Mouse (Mus musculus): Measurements from ENCODE around the gene Epha2. TPM values are rescaled to one million over a fixed set of nuclear protein-coding genes. Genes with fewer than 3 reads are reported as not detected.

Gene Epha2
- polyA plus RNA-seq, 1 experiment from 2014 or later: 3.3 TPM

DNA sequence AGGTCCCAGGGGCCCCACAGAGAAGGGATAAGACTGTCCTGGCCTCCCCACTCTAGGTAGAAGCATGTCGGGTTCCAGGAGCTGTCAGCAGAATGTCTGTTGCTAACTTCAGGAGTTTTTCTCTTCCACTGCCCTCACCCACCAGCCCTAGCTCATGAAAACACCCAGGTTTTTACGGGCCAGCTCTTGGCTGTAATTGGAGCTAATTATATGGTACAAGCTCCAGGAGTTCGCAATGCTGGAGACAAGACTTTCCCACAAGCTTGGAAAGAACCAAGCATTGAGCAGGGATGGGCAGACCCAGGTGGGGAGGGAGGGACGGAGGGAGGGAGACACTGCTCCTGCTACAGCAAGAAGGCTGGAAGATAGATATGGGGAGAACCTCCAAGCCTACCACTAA is 26.0 kb downstream of the Epha2 start:
- peaks cover 19% of the 10 kb centered on the region for H3K4me1 ChIP-seq (replicated peaks)
- H3K27ac ChIP-seq: 0 out of 2 replicates have a peak overlapping the region, but pooled peaks have one; percentile 3
- no peak overlapping the region for H3K4me3 ChIP-seq
- H3K9me3 ChIP-seq: no peaks in the 10 kb centered on the region
- peaks cover 54% of the 10 kb centered on the region for H3K36me3 ChIP-seq
- no peaks in the 10 kb centered on the region for H3K27me3 ChIP-seq (ENCODE audit: insufficient read depth, poor library complexity, severe bottlenecking)
- 82% methylated on average over 4 of the region's 4 CpGs for WGBS
- no peak for DNase-seq (ENCODE audit: low spot score)

DNA sequence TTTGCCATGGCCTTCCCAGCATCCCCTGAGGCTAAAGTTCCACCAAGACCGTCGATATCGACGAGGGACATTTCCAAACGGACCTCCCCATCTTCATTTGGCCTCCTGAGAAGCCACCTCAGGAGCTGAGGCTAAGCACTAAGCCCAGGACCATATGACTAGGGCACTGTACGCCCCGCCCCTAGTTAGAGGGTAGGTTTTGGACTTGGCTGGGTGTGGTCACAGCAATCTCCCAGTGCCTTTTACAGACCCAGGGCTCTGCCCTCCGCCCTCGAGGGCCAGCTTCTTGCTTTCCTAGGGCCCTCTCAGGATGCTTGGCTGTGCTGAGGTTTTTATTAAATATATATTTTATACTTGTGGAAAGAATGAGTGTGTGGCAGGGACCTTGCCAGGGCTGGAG is 27.7 kb downstream of the Epha2 start:
- H3K27me3 ChIP-seq (ENCODE audit: insufficient read depth, poor library complexity, severe bottlenecking): no peaks in the 10 kb centered on the region
- no peak overlapping the region for H3K4me3 ChIP-seq
- 85% methylated on average over 9 of the region's 9 CpGs for WGBS
- H3K4me1 ChIP-seq (replicated peaks): peaks cover 29% of the 10 kb centered on the region
- no peak for DNase-seq (ENCODE audit: low spot score)
- H3K27ac ChIP-seq: no peak overlapping the region
- H3K9me3 ChIP-seq: no peaks in the 10 kb centered on the region
- H3K36me3 ChIP-seq: peaks cover 37% of the 10 kb centered on the region

DNA sequence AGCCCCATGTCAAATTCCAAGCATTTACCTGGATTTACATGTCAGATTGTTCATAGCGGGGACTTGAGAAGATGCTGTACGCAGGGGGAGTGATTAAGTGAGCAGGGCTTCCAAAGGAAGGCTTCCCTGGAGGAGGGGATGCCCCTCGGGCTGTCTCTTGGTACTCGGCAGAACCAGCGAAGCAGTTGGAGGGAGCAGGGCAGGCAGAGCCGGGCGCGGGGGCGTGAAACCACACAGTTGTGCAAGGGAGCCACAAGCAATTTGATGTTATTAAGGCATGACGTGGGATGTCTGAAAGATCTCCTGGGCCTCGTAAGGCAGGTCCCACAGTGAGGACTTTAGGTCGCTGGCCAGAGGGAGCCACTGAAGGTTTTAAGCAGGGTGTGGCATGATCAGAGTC is 28.9 kb downstream of the Epha2 start:
- no peak for DNase-seq (ENCODE audit: low spot score)
- H3K4me1 ChIP-seq (replicated peaks): peaks cover 37% of the 10 kb centered on the region
- WGBS: 72% methylated on average over 12 of the region's 12 CpGs
- H3K27ac ChIP-seq: no peak overlapping the region
- H3K4me3 ChIP-seq: no peak overlapping the region
- H3K9me3 ChIP-seq: no peaks in the 10 kb centered on the region
- peaks cover 25% of the 10 kb centered on the region for H3K36me3 ChIP-seq
- H3K27me3 ChIP-seq (ENCODE audit: insufficient read depth, poor library complexity, severe bottlenecking): 0 out of 2 replicates have a peak, but pooled peaks cover 4% of the 10 kb centered on the region

DNA sequence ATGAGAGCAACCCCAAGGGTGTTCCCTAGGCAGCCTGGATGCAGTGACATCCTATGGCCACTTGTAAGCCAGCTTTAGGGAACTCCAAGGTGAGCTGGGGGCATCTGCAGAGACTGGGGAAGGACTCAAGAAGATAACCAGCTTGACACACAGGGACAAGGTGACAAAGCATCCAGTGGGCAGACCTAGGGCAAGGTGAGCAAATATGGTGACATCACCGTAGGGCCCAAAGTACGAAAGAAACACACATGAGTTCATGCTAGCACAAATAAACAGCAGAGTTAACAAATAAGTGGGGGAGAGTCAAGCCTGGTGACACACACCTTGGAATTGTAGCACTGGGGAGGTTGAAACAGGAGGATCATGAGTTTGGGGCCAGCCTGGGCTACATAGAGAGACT is 30.4 kb downstream of the Epha2 start:
- Histone ChIP-seq H3K9me3 (no peaks in the 10 kb centered on the region), H3K36me3 (peaks cover 10% of the 10 kb centered on the region), H3K4me1 (replicated peaks) (peaks cover 46% of the 10 kb centered on the region), H3K27me3 (ENCODE audit: insufficient read depth, poor library complexity, severe bottlenecking) (0 out of 2 replicates have a peak, but pooled peaks cover 4% of the 10 kb centered on the region), H3K27ac (no peak overlapping the region), H3K4me3 (no peak overlapping the region)
- DNase-seq (ENCODE audit: low spot score): no peak
- WGBS: 95% methylated on average over 2 of the region's 2 CpGs

DNA sequence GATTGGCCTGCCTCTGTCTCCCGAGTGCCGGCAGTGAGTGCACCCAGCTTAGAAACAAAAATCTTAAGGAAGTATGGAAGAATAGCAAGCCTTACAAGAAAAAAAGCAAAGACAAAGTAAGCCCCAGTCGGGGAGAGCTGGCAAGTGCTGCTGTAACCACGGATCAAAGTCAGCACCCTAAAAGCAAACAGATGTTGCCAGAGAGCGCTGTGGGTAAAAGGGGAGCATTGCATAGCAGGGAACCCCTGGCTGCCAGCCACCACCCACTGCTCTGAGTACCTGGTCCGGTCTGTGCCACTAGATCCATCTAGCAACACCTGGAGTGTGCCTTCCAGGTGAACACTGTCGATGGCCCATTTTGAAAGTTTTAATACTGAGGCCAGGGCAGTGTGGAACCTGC is 31.2 kb downstream of the Epha2 start:
- WGBS: 77% methylated on average over 7 of the region's 7 CpGs
- Histone ChIP-seq H3K36me3 (peaks cover 10% of the 10 kb centered on the region), H3K4me3 (no peak overlapping the region), H3K27me3 (ENCODE audit: insufficient read depth, poor library complexity, severe bottlenecking) (0 out of 2 replicates have a peak, but pooled peaks cover 4% of the 10 kb centered on the region), H3K27ac (no peak overlapping the region), H3K4me1 (replicated peaks) (peaks cover 47% of the 10 kb centered on the region), H3K9me3 (no peaks in the 10 kb centered on the region)
- DNase-seq (ENCODE audit: low spot score): no peak

DNA sequence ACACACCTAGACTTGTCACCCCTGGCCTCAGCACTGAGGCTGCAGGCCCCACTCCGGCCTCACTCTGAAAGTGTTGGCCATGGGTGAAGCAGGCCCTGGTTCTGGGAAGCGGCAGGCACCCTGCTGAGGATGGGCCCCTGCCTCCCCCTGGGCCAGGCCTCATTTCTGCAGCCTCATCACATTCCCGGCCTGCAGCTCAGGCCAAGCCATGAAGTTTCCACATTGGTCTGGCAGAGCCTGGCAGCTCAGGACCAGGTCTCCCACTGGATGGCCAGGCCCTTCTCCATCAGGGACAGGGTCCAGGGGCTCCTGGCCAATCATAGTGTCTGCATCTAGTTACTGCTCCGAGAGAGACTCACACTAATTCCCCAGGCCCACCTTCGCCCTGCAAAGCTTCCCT is 33.7 kb downstream of the Epha2 start:
- Histone ChIP-seq H3K9me3 (no peaks in the 10 kb centered on the region), H3K4me3 (no peak overlapping the region), H3K4me1 (replicated peaks) (peaks cover 62% of the 10 kb centered on the region), H3K27me3 (ENCODE audit: insufficient read depth, poor library complexity, severe bottlenecking) (peaks cover 9% of the 10 kb centered on the region; the same call in 1 of the 2 replicates), H3K27ac (peak overlapping the region; percentile 92), H3K36me3 (no peaks in the 10 kb centered on the region)
- DNase-seq (ENCODE audit: low spot score): no peak
- 45% methylated on average over 5 of the region's 5 CpGs for WGBS

DNA sequence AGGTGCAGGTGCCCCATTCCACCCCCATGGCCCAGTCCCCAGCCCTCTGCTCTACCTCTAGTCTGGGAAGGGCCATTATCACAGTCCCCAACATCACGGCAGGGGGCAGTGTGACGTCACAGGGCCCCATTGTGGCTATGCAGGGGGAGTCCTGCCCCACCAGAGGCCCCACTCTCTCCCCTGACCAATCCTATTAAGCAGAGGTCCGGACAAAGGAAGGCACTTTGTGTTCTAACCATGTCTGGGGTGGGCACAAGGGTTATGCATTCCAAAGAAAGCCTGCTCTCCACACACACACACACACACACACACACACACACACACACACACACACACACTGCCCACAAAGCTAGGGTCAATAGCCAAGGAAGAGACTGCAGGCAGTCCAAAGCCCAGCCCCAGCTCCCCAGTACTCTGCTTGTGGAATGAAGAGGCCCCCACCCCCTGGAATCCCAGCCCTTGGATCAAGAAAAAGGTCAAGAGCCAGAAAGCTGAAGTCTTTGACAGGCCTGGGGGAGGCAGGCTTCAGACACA is 34.3 kb downstream of the Epha2 start:
- H3K9me3 ChIP-seq: no peaks in the 10 kb centered on the region
- H3K4me3 ChIP-seq: no peak overlapping the region
- H3K27ac ChIP-seq: peak overlapping the region; percentile 92
- no peaks in the 10 kb centered on the region for H3K36me3 ChIP-seq
- H3K27me3 ChIP-seq (ENCODE audit: insufficient read depth, poor library complexity, severe bottlenecking): peaks cover 10% of the 10 kb centered on the region; the same call in 1 of the 2 replicates
- DNase-seq (ENCODE audit: low spot score): peak; percentile 86
- peaks cover 68% of the 10 kb centered on the region for H3K4me1 ChIP-seq (replicated peaks)
- WGBS: 3% methylated on average over 3 of the region's 3 CpGs

DNA sequence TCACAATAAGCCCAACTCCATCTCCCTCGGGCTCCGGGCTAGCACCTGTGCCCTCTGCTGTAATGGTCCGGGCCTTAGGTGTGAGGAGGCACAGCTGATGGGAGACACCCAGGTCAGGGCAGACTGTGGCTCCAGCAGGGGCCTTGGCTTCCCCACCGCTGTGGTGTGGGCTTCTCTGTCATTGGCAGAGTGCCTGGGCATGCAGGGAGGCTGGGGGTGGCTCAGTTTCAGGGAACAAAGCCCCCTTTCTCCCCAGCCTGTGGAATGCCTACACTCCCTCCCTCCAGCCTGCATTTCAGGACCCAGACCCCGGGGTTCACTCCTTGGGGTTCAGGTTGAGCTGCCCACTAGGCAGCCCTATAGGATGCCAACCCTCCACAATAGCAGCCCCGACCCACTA is 35.2 kb downstream of the Epha2 start:
- DNase-seq (ENCODE audit: low spot score): no peak
- no peaks in the 10 kb centered on the region for H3K36me3 ChIP-seq
- H3K27me3 ChIP-seq (ENCODE audit: insufficient read depth, poor library complexity, severe bottlenecking): peaks cover 19% of the 10 kb centered on the region
- peaks cover 76% of the 10 kb centered on the region for H3K4me1 ChIP-seq (replicated peaks)
- no peak overlapping the region for H3K4me3 ChIP-seq
- peak overlapping the region; percentile 92 for H3K27ac ChIP-seq
- H3K9me3 ChIP-seq: no peaks in the 10 kb centered on the region
- 65% methylated on average over 6 of the region's 6 CpGs for WGBS

DNA sequence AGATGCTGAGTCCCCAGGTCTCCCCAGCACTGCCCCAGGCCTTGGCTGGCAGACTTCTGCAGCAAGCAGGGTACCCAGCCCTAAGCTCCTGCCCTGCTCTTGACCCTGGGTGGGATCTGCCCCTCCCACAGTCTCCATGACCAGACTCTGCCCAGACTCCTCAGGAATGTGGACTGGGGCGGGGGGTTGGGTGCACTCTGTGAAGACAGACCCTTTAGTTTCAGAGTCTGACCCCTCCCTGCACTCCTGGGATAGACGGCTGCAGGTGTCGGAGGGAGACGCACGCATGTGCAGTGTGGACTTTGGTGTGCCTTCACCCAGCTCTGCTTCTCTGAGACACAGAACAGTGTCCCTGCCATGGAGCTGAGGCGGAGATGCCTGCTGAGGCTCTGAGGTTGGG is 36.9 kb downstream of the Epha2 start:
- 41% methylated on average over 6 of the region's 6 CpGs for WGBS
- H3K27ac ChIP-seq: peak overlapping the region; percentile 83
- DNase-seq (ENCODE audit: low spot score): peak; percentile 40
- no peaks in the 10 kb centered on the region for H3K36me3 ChIP-seq
- H3K27me3 ChIP-seq (ENCODE audit: insufficient read depth, poor library complexity, severe bottlenecking): peaks cover 24% of the 10 kb centered on the region
- H3K4me3 ChIP-seq: no peak overlapping the region
- H3K9me3 ChIP-seq: no peaks in the 10 kb centered on the region
- peaks cover 79% of the 10 kb centered on the region for H3K4me1 ChIP-seq (replicated peaks)

DNA sequence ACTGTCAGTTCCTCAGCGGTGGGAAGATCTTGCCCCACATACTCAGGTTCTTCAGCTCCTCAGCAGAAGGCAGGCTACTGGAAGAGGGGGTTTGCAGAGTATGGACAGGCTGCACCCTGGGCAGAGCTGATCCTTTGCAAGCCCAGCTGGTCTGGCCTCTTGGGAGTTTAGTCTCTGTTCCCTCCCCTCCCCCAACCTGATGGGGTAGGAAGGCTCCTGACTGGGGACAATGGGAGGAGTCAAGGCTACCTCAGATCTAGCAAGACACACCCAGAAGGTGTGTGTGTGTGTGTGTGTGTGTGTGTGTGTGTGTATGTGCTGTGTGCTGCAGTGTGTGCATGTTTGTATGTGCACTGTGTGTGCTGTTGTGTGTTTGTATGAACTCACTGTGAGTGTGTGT is 37.8 kb downstream of the Epha2 start:
- Histone ChIP-seq H3K9me3 (no peaks in the 10 kb centered on the region), H3K27me3 (ENCODE audit: insufficient read depth, poor library complexity, severe bottlenecking) (peaks cover 24% of the 10 kb centered on the region), H3K4me1 (replicated peaks) (peaks cover 73% of the 10 kb centered on the region), H3K4me3 (no peak overlapping the region), H3K36me3 (no peaks in the 10 kb centered on the region), H3K27ac (peak overlapping the region; percentile 83)
- 25% methylated on average over 1 of the region's 1 CpGs for WGBS
- peak; percentile 41 for DNase-seq (ENCODE audit: low spot score)

DNA sequence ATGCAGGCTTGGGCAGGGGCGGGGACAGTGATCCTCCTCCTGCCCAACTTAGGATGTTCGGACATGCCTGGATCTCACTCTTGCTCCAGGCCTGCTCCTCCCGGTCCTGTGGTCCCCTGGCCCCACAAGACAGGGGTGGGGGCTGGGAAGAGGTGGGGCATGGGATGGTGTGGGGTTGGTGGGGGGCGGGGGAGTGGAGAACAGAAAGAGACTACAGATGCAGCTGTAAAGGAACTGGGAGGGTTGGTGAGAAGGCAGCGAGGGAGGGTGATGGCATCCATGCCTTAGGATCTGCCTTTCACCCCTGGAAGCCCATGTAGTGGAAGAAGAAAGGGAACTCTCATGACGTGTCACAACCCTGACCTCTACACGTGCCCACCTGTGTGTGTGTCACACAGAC is 40.4 kb downstream of the Epha2 start:
- H3K4me3 ChIP-seq: no peak overlapping the region
- no peaks in the 10 kb centered on the region for H3K36me3 ChIP-seq
- peak overlapping the region; percentile 53 for H3K27ac ChIP-seq
- DNase-seq (ENCODE audit: low spot score): no peak
- peaks cover 47% of the 10 kb centered on the region for H3K4me1 ChIP-seq (replicated peaks)
- H3K9me3 ChIP-seq: 0 out of 2 replicates have a peak, but pooled peaks cover 3% of the 10 kb centered on the region
- 62% methylated on average over 7 of the region's 7 CpGs for WGBS
- H3K27me3 ChIP-seq (ENCODE audit: insufficient read depth, poor library complexity, severe bottlenecking): peaks cover 20% of the 10 kb centered on the region

DNA sequence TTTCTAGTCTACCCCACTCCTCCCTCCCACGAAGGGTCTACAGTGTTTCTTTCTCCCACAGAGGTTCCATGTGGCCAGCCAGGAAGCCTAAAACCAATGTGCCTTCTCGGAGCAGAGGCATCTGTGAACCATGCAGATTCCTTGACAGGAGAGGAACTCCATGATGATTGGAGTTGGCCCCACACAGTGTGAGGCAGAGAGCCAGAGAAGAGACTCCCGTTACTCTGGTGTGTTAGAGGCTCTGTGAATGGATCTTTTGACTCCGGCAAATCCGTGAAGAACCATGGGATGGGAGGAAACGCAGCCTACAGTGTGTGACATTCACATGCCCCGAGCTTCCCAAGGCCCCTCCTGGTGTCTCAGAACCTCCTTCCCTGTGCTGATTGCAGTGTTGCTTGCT is 42.5 kb downstream of the Epha2 start:
- H3K36me3 ChIP-seq: no peaks in the 10 kb centered on the region
- peaks cover 15% of the 10 kb centered on the region; the same call in 1 of the 2 replicates for H3K27me3 ChIP-seq (ENCODE audit: insufficient read depth, poor library complexity, severe bottlenecking)
- H3K9me3 ChIP-seq: 0 out of 2 replicates have a peak, but pooled peaks cover 3% of the 10 kb centered on the region
- H3K27ac ChIP-seq: no peak overlapping the region
- DNase-seq (ENCODE audit: low spot score): no peak
- 66% methylated on average over 7 of the region's 7 CpGs for WGBS
- no peak overlapping the region for H3K4me3 ChIP-seq
- H3K4me1 ChIP-seq (replicated peaks): peaks cover 46% of the 10 kb centered on the region

DNA sequence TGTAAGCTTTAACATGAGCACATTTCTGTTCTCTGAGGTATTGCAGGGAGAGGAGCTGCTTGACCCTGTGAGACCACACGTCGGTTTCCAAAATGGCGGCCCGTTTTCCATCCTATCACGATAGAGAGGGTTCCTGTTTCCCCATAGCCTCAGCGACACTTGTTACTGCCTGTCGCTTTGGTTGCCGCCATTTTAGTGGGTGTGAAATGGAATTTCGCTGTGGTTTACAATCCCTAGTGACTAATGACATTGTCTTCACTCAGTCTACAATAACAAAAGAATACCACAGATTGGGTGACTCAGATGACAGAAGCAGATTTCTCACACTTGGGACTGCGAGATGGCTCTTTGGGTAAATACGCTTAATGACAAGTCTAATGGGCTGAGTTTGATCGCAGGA is 44.2 kb downstream of the Epha2 start:
- Histone ChIP-seq H3K4me3 (no peak overlapping the region), H3K27ac (no peak overlapping the region), H3K36me3 (no peaks in the 10 kb centered on the region), H3K27me3 (ENCODE audit: insufficient read depth, poor library complexity, severe bottlenecking) (peaks cover 15% of the 10 kb centered on the region; the same call in 1 of the 2 replicates), H3K4me1 (replicated peaks) (peaks cover 40% of the 10 kb centered on the region), H3K9me3 (0 out of 2 replicates have a peak, but pooled peaks cover 3% of the 10 kb centered on the region)
- 95% methylated on average over 12 of the region's 12 CpGs for WGBS
- DNase-seq (ENCODE audit: low spot score): no peak

Data from hindbrain, embryonic 10.5 days (tissue).